Mouse (Mus musculus) limb, embryonic 11.5 days (tissue): ENCODE results near the gene Pde4d. TPM values are rescaled to one million over a fixed set of nuclear protein-coding genes. Genes with fewer than 3 reads are reported as not detected.

Experiments
- ATAC-seq: fragments of 200-750 bp; cut with Nextera tagmentation; 2 replicates; pipeline ENCODE4 v1.8.0; 2017; ENCODE audit warnings: low read depth; ENCODE audit not compliant: insufficient number of reproducible peaks, low FRiP score, low TSS enrichment
- DNase-seq: peaks from one replicate; pipeline ENCODE4 v3.0.0-alpha.2; 2015; ENCODE audit warnings: low spot score
- H3K27ac ChIP-seq: fragments of 300-500 bp; sonication (generic); replicated peaks from 2 replicates; pipeline ENCODE4 v1.5.1; 2014; ENCODE audit warnings: low read depth, mild to moderate bottlenecking, low read length
- H3K27me3 ChIP-seq: fragments of 300-500 bp; sonication (generic); 2 replicates; pipeline ENCODE4 v1.6.1; 2014; ENCODE audit warnings: mild to moderate bottlenecking, low read length, mixed read lengths; ENCODE audit not compliant: control insufficient read depth, insufficient read depth
- H3K36me3 ChIP-seq: fragments of 300-500 bp; sonication (generic); 2 replicates; pipeline ENCODE4 v1.6.1; 2014; ENCODE audit warnings: mild to moderate bottlenecking, low read length, moderate library complexity, mixed read lengths; ENCODE audit not compliant: control insufficient read depth, insufficient read depth
- H3K4me1 ChIP-seq: fragments of 300-500 bp; sonication (generic); 2 replicates; pipeline ENCODE4 v1.6.1; 2014; ENCODE audit warnings: low read length, mixed read lengths; ENCODE audit not compliant: control insufficient read depth, insufficient read depth
- H3K4me2 ChIP-seq: fragments of 300-500 bp; sonication (generic); 2 replicates; pipeline ENCODE4 v1.6.1; 2014; ENCODE audit warnings: low read depth, mild to moderate bottlenecking, moderate library complexity; ENCODE audit not compliant: severe bottlenecking
- H3K4me3 ChIP-seq: fragments of 300-500 bp; sonication (generic); 2 replicates; pipeline ENCODE4 v1.5.1; 2014; ENCODE audit warnings: low read depth, low read length
- H3K9ac ChIP-seq: fragments of 300-500 bp; sonication (generic); 2 replicates; pipeline ENCODE4 v1.6.1; 2014; ENCODE audit warnings: mild to moderate bottlenecking, low read length
- H3K9me3 ChIP-seq: fragments of 300-500 bp; sonication (generic); 2 replicates; pipeline ENCODE4 v1.6.1; 2016; ENCODE audit warnings: low read length; ENCODE audit not compliant: control insufficient read depth
- WGBS: fragments of 180-500 bp; shearing (Covaris S2); extraction: QIAGEN DNeasy Blood & Tissue Kit; methylation state at CpG from one replicate; pipeline ENCODE4 v1.1.7; 2014; 5-methylcytosine and 5-hydroxymethylcytosine counted together
- polyA plus RNA-seq: library from polyadenylated mRNA; unstranded; fragments of >200 nt; fragmentation: Nextera tagmentation; extraction: Ambion mirVana; gene quantifications from 2 replicates; pipeline ENCODE4 v1.2.1, GENCODE M21; 2014

Pde4d gene
- polyA plus RNA-seq, 1 experiment from 2014 or later, result 13.3 TPM

GRCm38 (mm10) chr13:109277792-109278191 lies 828.0 kb downstream of the Pde4d start:
- H3K4me2 ChIP-seq, result no peak overlapping the region
- H3K27ac ChIP-seq, result 0 out of 2 replicates have a peak overlapping the region, but pooled peaks have one; percentile 0
- H3K27me3 ChIP-seq, result no peaks in the 10 kb centered on the region
- no peak overlapping the region for H3K9ac ChIP-seq
- H3K4me1 ChIP-seq, result peaks cover 6% of the 10 kb centered on the region; the same call in 1 of the 2 replicates
- no peak overlapping the region for H3K4me3 ChIP-seq
- ATAC-seq (no peak), DNase-seq (no peak)
- no peaks in the 10 kb centered on the region; the same call in 1 of the 2 replicates for H3K9me3 ChIP-seq
- WGBS, result 48% methylated on average over 7 of the region's 7 CpGs
- no peaks in the 10 kb centered on the region for H3K36me3 ChIP-seq

DNA sequence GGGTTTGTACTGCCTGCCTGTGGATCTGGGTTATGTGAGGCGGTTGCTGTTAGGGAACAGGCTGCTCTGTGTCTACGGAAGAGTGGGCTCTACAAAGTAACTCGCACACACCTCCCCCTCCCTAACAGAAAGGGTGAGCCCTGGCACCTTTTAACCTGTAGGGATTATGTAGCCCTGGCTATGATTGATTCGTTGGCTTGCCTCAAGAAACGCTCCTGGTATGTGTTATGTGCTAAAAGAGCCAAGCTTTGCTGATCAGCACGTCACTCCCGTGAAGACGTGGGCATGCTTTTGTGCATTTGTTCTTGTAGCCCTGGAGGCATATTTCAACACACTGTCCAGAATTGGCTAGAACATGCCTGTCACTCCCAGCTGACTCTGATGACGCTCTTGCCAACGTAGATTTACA lies 828.8 kb downstream of the Pde4d start:
- peak; percentile 39 for DNase-seq
- H3K27me3 ChIP-seq, result no peaks in the 10 kb centered on the region

DNA sequence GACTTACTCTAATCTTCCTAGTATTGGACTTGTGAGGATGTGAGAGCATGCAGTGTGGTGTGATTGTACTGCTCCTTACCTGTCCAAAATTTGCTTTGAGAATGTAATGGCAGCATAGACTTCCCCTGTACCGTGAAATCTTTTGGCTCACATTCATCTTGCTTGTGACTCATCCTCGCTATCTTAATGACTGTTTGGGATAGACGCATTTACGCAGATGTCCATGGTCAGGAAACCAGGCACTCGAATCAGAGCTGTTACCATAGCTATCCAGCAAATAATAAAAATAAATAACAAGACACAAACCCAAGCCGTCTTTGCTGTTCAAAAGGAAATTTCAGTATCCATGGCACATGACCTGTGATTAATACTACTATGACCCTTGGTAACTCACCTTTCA lies 829.5 kb downstream of the Pde4d start:
- Histone ChIP-seq H3K27ac (no peak overlapping the region), H3K4me2 (no peak overlapping the region), H3K27me3 (no peaks in the 10 kb centered on the region), H3K36me3 (no peaks in the 10 kb centered on the region), H3K9me3 (no peaks in the 10 kb centered on the region; the same call in 1 of the 2 replicates), H3K4me3 (no peak overlapping the region), H3K9ac (no peak overlapping the region), H3K4me1 (peaks cover 6% of the 10 kb centered on the region; the same call in 1 of the 2 replicates)
- no peak for DNase-seq
- 89% methylated on average over 6 of the region's 6 CpGs for WGBS
- no peak for ATAC-seq

More for the DNA sequence above, 828.8 kb downstream of the Pde4d start:
- ATAC-seq, result no peak
- Histone ChIP-seq H3K27ac (no peak overlapping the region), H3K9me3 (no peaks in the 10 kb centered on the region; the same call in 1 of the 2 replicates), H3K4me1 (peaks cover 6% of the 10 kb centered on the region; the same call in 1 of the 2 replicates), H3K36me3 (no peaks in the 10 kb centered on the region), H3K4me2 (no peak overlapping the region), H3K4me3 (no peak overlapping the region), H3K9ac (no peak overlapping the region)
- WGBS, result 44% methylated on average over 10 of the region's 10 CpGs

GRCm38 (mm10) chr13:109280433-109280832 lies 830.7 kb downstream of the Pde4d start:
- no peak for ATAC-seq
- Histone ChIP-seq H3K4me1 (peaks cover 6% of the 10 kb centered on the region; the same call in 1 of the 2 replicates), H3K9ac (no peak overlapping the region), H3K27me3 (no peaks in the 10 kb centered on the region), H3K36me3 (no peaks in the 10 kb centered on the region), H3K4me2 (no peak overlapping the region), H3K4me3 (no peak overlapping the region), H3K27ac (no peak overlapping the region), H3K9me3 (no peaks in the 10 kb centered on the region)
- DNase-seq, result no peak
- 92% methylated on average over 5 of the region's 5 CpGs for WGBS

- Histone ChIP-seq H3K9me3 (no peaks in the 10 kb centered on the region), H3K9ac (no peak overlapping the region), H3K27me3 (no peaks in the 10 kb centered on the region), H3K4me2 (no peak overlapping the region), H3K4me3 (no peak overlapping the region), H3K36me3 (no peaks in the 10 kb centered on the region), H3K27ac (no peak overlapping the region), H3K4me1 (no peaks in the 10 kb centered on the region)
- DNase-seq (no peak), ATAC-seq (no peak)
- WGBS, result 80% methylated on average over 6 of the region's 6 CpGs
Measured at GRCm38 (mm10) chr13:109287465-109287864, 837.7 kb downstream of the Pde4d start.

- Histone ChIP-seq H3K4me1 (no peaks in the 10 kb centered on the region), H3K27ac (no peak overlapping the region), H3K9ac (no peak overlapping the region), H3K4me3 (no peak overlapping the region), H3K9me3 (no peaks in the 10 kb centered on the region), H3K4me2 (no peak overlapping the region), H3K27me3 (no peaks in the 10 kb centered on the region), H3K36me3 (no peaks in the 10 kb centered on the region)
- WGBS, result 35% methylated on average over 4 of the region's 4 CpGs
- ATAC-seq (no peak), DNase-seq (no peak)
Measured at GRCm38 (mm10) chr13:109290922-109291321, 841.2 kb downstream of the Pde4d start.

- Histone ChIP-seq H3K4me1 (no peaks in the 10 kb centered on the region), H3K4me3 (no peak overlapping the region), H3K27ac (no peak overlapping the region), H3K9me3 (no peaks in the 10 kb centered on the region), H3K27me3 (no peaks in the 10 kb centered on the region), H3K9ac (no peak overlapping the region), H3K4me2 (no peak overlapping the region), H3K36me3 (no peaks in the 10 kb centered on the region)
- DNase-seq (no peak), ATAC-seq (no peak)
Measured at GRCm38 (mm10) chr13:109293011-109293410, 843.3 kb downstream of the Pde4d start.

DNA sequence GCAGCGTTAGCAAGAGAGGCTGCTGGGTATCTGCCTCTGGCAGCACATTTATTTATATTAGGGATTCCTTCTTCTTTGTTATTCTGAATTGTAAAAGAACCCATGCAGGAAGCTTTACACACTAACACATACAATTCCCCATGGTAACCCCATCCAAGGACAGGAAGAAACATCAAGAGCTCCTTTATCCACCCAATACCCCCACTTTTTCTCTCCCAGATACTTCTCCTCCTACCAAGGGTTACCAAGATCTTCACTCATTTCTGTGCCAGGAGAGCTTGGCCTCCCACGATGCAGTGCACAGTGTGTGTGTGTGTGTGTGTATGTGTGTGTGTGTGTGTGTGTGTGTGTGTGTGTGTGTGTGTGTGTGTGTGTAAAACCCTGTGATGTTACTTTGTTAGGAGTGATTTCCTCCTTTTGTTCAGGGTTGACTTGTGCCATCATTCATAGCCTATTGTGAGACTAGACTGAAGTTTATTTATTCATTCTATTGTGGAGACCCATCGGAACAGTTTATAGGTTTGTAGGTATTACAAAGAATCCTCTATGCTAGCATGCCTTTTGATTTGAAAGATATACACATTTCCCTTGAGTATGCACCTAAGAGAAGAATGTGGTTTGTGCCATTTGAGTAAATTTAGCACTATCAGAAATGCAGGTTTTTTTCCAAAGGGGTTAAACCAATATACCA lies 846.7 kb downstream of the Pde4d start:
- Histone ChIP-seq H3K27ac (no peak overlapping the region), H3K36me3 (no peaks in the 10 kb centered on the region), H3K4me1 (no peaks in the 10 kb centered on the region), H3K27me3 (no peaks in the 10 kb centered on the region), H3K9me3 (no peaks in the 10 kb centered on the region), H3K4me2 (no peak overlapping the region), H3K4me3 (no peak overlapping the region), H3K9ac (no peak overlapping the region)
- ATAC-seq (no peak), DNase-seq (no peak)
- 70% methylated on average over 3 of the region's 3 CpGs for WGBS

DNA sequence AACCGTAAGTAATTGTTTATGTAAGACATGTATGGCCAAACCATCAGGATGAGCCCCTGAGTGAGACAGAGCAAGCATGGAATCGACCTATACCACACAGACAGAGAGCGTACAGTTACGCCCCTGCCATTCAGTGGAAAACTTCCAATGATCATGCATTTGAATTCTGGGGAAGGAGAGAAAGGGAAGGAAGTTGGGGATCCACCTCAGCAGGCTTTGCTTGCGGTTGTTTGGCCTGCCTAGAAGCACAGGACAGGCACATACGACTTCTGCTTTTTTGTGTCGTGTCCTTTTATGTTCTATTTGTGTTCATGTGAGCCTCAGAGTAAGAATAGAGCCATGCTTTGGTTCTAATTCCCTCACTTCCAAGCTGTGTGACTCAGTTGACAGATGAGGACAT lies 849.1 kb downstream of the Pde4d start:
- Histone ChIP-seq H3K4me2 (no peak overlapping the region), H3K27ac (no peak overlapping the region), H3K9ac (no peak overlapping the region), H3K27me3 (no peaks in the 10 kb centered on the region), H3K9me3 (no peaks in the 10 kb centered on the region), H3K4me1 (no peaks in the 10 kb centered on the region), H3K4me3 (no peak overlapping the region), H3K36me3 (no peaks in the 10 kb centered on the region)
- DNase-seq (no peak), ATAC-seq (no peak)
- 86% methylated on average over 7 of the region's 7 CpGs for WGBS
